Mouse (Mus musculus) heart, adult 2 months (tissue): ENCODE results near the gene Rasa3.

ENCODE experiments used
- CTCF ChIP-seq: fragments of 200-600 bp; IDR thresholded peaks from 2 replicates; pipeline ENCODE4 v1.8.1; 2022; ENCODE audit warnings: antibody characterized with exemption, mild to moderate bottlenecking, moderate library complexity
- POLR2A ChIP-seq: fragments of 200-500 bp; IDR thresholded peaks from 2 replicates; pipeline ENCODE4 v1.6.1; 2011; ENCODE audit warnings: mild to moderate bottlenecking, low read depth, low read length, control low read depth; ENCODE audit not compliant: insufficient read depth

DNA sequence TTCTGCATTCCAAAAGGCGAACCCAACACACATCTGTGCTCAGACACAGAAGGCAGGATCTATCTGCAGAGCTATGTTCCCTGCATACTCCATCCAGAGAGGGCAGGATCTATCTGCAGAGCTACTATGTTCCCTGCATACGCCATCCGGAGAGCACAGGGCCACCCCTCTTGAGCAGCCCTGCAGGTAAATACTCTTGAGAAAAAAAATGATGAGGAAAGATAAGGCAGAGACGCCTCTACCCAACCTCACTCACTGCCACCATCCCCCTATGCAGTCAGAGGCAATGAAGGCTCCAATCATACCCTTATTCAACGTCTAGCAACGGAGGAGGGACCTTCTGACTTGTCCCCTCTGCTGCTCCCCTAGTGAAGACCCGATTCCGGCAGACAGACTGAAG, 1.9 kb downstream of the Rasa3 start:
- TF ChIP-seq POLR2A (no peak), CTCF (no peak)
